Mouse (Mus musculus) CH12.LX (cell line): ENCODE measurements around the gene Tmem178. TPM values are rescaled to one million over a fixed set of nuclear protein-coding genes. Genes with fewer than 3 reads are reported as not detected.

Source experiments
- DNase-seq: peaks from one replicate; pipeline ENCODE4 v3.0.0-alpha.2; 2013; ENCODE audit errors: extremely low read depth
- H3K27ac ChIP-seq: 2 replicates; pipeline ENCODE4 v1.5.1; 2012; ENCODE audit warnings: low read depth, mild to moderate bottlenecking, control low read depth, moderate library complexity; ENCODE audit not compliant: insufficient read depth
- H3K27me3 ChIP-seq: replicated peaks from 2 replicates; pipeline ENCODE3; 2012; ENCODE audit warnings: inconsistent platforms
- H3K36me3 ChIP-seq, 2 experiments: replicated peaks in 1 of 2; 2 replicates each; pipeline versions ENCODE3 to v1.6.1; 2012; ENCODE audit warnings: inconsistent platforms in 1 of 2, low read length in 1 of 2, mild to moderate bottlenecking in 1 of 2, mixed read lengths in 1 of 2, moderate library complexity in 1 of 2; ENCODE audit not compliant: control insufficient read depth in 1 of 2, insufficient read depth in 1 of 2
- H3K4me1 ChIP-seq, 2 experiments: 2 replicates each; pipeline ENCODE4 v1.6.1; 2012; ENCODE audit warnings: inconsistent platforms in 1 of 2, moderate library complexity in 1 of 2; ENCODE audit not compliant: insufficient read depth in 2 of 2, control insufficient read depth in 1 of 2
- H3K4me2 ChIP-seq: 2 replicates; pipeline ENCODE4 v1.6.1; 2012; ENCODE audit warnings: low read depth, mild to moderate bottlenecking, control low read depth; ENCODE audit not compliant: poor library complexity, insufficient read depth, severe bottlenecking
- H3K4me3 ChIP-seq, 3 experiments: fragments of 150-350 bp in 1 of 3; sonication (generic) in 1 of 3; replicated peaks in 1 of 3; 2 replicates each; pipeline versions ENCODE3 to v1.5.1; 2011 to 2012; ENCODE audit warnings: low read depth in 2 of 3, low read length in 2 of 3, mild to moderate bottlenecking in 2 of 3, moderate library complexity in 2 of 3, control low read depth in 1 of 3, improper control_type of control experiment in 1 of 3, inconsistent platforms in 1 of 3, mixed read lengths in 1 of 3; ENCODE audit not compliant: poor library complexity in 1 of 3
- H3K79me2 ChIP-seq: replicated peaks from 2 replicates; pipeline ENCODE4 v1.6.1; 2012; ENCODE audit warnings: mild to moderate bottlenecking, moderate library complexity; ENCODE audit not compliant: control insufficient read depth, poor library complexity, insufficient read depth, severe bottlenecking; ENCODE audit errors: extremely low read depth
- H3K9ac ChIP-seq: 2 replicates; pipeline ENCODE4 v1.6.1; 2012; ENCODE audit warnings: low read depth, mild to moderate bottlenecking, control low read depth, moderate library complexity; ENCODE audit not compliant: insufficient read depth
- H3K9me3 ChIP-seq: replicated peaks from 2 replicates; pipeline ENCODE3; 2012; ENCODE audit warnings: low read length, inconsistent platforms, mixed read lengths
- CHD1 ChIP-seq: IDR thresholded peaks from 2 replicates; pipeline ENCODE4 v1.6.1; 2012; ENCODE audit warnings: low read depth, low read length, improper control_type of control experiment, inconsistent platforms
- CHD2 ChIP-seq: IDR thresholded peaks from 2 replicates; pipeline ENCODE4 v1.6.1; 2011; ENCODE audit warnings: low read length, improper control_type of control experiment
- E2F4 ChIP-seq: IDR thresholded peaks from 2 replicates; pipeline ENCODE4 v1.6.1; 2011; ENCODE audit warnings: low read depth, low read length, improper control_type of control experiment; ENCODE audit not compliant: insufficient replicate concordance
- ELF1 ChIP-seq: IDR thresholded peaks from 2 replicates; pipeline ENCODE4 v1.6.1; 2014; ENCODE audit warnings: low read depth, mild to moderate bottlenecking, inconsistent platforms, low read length, improper control_type of control experiment
- EP300 ChIP-seq: IDR thresholded peaks from 2 replicates; pipeline ENCODE4 v1.6.1; 2011; ENCODE audit warnings: low read length, improper control_type of control experiment
- ETS1 ChIP-seq: conservative IDR thresholded peaks from 2 replicates; pipeline ENCODE4 v1.6.1; 2012; ENCODE audit warnings: low read depth, mild to moderate bottlenecking, inconsistent platforms, low read length, improper control_type of control experiment, moderate library complexity
- HCFC1 ChIP-seq: IDR thresholded peaks from 2 replicates; pipeline ENCODE4 v1.6.1; 2012; ENCODE audit warnings: low read depth, mild to moderate bottlenecking, inconsistent platforms, low read length, improper control_type of control experiment
- IRF4 ChIP-seq: IDR thresholded peaks from 2 replicates; pipeline ENCODE4 v1.6.1; 2014; ENCODE audit warnings: low read depth, mild to moderate bottlenecking, inconsistent platforms, low read length, improper control_type of control experiment
- JUN ChIP-seq: IDR thresholded peaks from 2 replicates; pipeline ENCODE4 v1.6.1; 2011; ENCODE audit warnings: low read depth, mild to moderate bottlenecking, low read length, improper control_type of control experiment, moderate library complexity; ENCODE audit not compliant: insufficient read depth
- JUND ChIP-seq: conservative IDR thresholded peaks from 2 replicates; pipeline ENCODE4 v1.6.1; 2011; ENCODE audit warnings: low read depth, low read length, improper control_type of control experiment
- MAX ChIP-seq: IDR thresholded peaks from 2 replicates; pipeline ENCODE4 v1.6.1; 2011; ENCODE audit warnings: low read length, improper control_type of control experiment
- MAZ ChIP-seq: IDR thresholded peaks from 2 replicates; pipeline ENCODE4 v1.6.1; 2012; ENCODE audit warnings: low read depth, mild to moderate bottlenecking, inconsistent platforms, low read length, improper control_type of control experiment, moderate library complexity
- MEF2A ChIP-seq: IDR thresholded peaks from 2 replicates; pipeline ENCODE4 v1.6.1; 2014; ENCODE audit warnings: low read depth, mild to moderate bottlenecking, inconsistent platforms, low read length, improper control_type of control experiment, borderline replicate concordance
- MXI1 ChIP-seq: IDR thresholded peaks from 2 replicates; pipeline ENCODE4 v1.6.1; 2011; ENCODE audit warnings: mild to moderate bottlenecking, low read depth, low read length, improper control_type of control experiment
- MYC ChIP-seq: IDR thresholded peaks from 2 replicates; pipeline ENCODE4 v1.6.1; 2011; ENCODE audit warnings: low read depth, mild to moderate bottlenecking, improper control_type of control experiment, low read length
- NELFE ChIP-seq: IDR thresholded peaks from 2 replicates; pipeline ENCODE4 v1.6.1; 2011; ENCODE audit warnings: low read depth, low read length, improper control_type of control experiment
- NRF1 ChIP-seq: IDR thresholded peaks from 2 replicates; pipeline ENCODE4 v1.6.1; 2014; ENCODE audit warnings: low read depth, mild to moderate bottlenecking, inconsistent platforms, low read length, improper control_type of control experiment, moderate library complexity
- PAX5 ChIP-seq: IDR thresholded peaks from 2 replicates; pipeline ENCODE4 v1.6.1; 2012; ENCODE audit warnings: low read length, inconsistent platforms, mixed read lengths
- POLR2A ChIP-seq: IDR thresholded peaks from 2 replicates; pipeline ENCODE4 v1.6.1; 2011; ENCODE audit warnings: low read depth, mild to moderate bottlenecking, improper control_type of control experiment, low read length
- POLR2AphosphoS2 ChIP-seq: IDR thresholded peaks from 2 replicates; pipeline ENCODE4 v1.6.1; 2011; ENCODE audit warnings: low read depth, low read length, improper control_type of control experiment
- SMC3 ChIP-seq: IDR thresholded peaks from 2 replicates; pipeline ENCODE4 v1.6.1; 2011; ENCODE audit warnings: low read depth, low read length, improper control_type of control experiment
- TBP ChIP-seq: conservative IDR thresholded peaks from 2 replicates; pipeline ENCODE4 v1.6.1; 2011; ENCODE audit warnings: low read depth, low read length, improper control_type of control experiment
- USF1 ChIP-seq: IDR thresholded peaks from 2 replicates; pipeline ENCODE4 v1.6.1; 2014; ENCODE audit warnings: low read depth, mild to moderate bottlenecking, inconsistent platforms, low read length, improper control_type of control experiment
- ZC3H11A ChIP-seq: IDR thresholded peaks from 2 replicates; pipeline ENCODE4 v1.6.1; 2012; ENCODE audit warnings: low read depth, mild to moderate bottlenecking, inconsistent platforms, low read length, improper control_type of control experiment
- ZKSCAN1 ChIP-seq: IDR thresholded peaks from 2 replicates; pipeline ENCODE4 v1.6.1; 2012; ENCODE audit warnings: low read depth, inconsistent platforms, low read length, improper control_type of control experiment, borderline replicate concordance
- ZMIZ1 ChIP-seq: IDR thresholded peaks from 2 replicates; pipeline ENCODE4 v1.6.1; 2012; ENCODE audit warnings: low read depth, mild to moderate bottlenecking, inconsistent platforms, low read length, improper control_type of control experiment
- ZNF384 ChIP-seq: IDR thresholded peaks from 2 replicates; pipeline ENCODE4 v1.6.1; 2012; ENCODE audit warnings: low read depth, low read length, improper control_type of control experiment, inconsistent platforms
- dilution Hi-C: fragments of 300-500 bp; cut with MboI; formaldehyde crosslinking; loops from 2 replicates; pipeline ENCODE4 v1.14.3; 2020; ENCODE audit warnings: low sequenced_read_pairs; ENCODE audit not compliant: extremely low pct_unique_long_range_greater_than_20kb, extremely low pct_ligation_motif_present
- in situ Hi-C: fragments of 300-500 bp; cut with MboI; formaldehyde crosslinking; loops from 3 replicates; pipeline ENCODE4 v1.14.3; 2019; ENCODE audit warnings: low sequenced_read_pairs, low pct_ligation_motif_present, low pct_unique_long_range_greater_than_20kb, mixed read lengths
- polyA plus RNA-seq: library from polyadenylated mRNA; unstranded; fragments of >175 nt; gene quantifications from 2 replicates; pipeline ENCODE4 v1.2.1, GENCODE M21; 2012; ENCODE audit warnings: low read depth; ENCODE audit not compliant: insufficient read length
- total RNA-seq, 2 experiments: library from RNA; depleted of rRNA; stranded (reverse); fragments of 300-350 nt in 1 of 2; fragments of >200 nt in 1 of 2; gene quantifications; 2 replicates each; pipeline ENCODE4 v1.2.3; 2012 to 2014

Gene Tmem178
- not detected in 2 replicates for total RNA-seq (2012; rRNA removed)
- total RNA-seq (2014; rRNA removed) = not detected in 2 replicates
- not detected in 2 replicates for polyA plus RNA-seq

DNA sequence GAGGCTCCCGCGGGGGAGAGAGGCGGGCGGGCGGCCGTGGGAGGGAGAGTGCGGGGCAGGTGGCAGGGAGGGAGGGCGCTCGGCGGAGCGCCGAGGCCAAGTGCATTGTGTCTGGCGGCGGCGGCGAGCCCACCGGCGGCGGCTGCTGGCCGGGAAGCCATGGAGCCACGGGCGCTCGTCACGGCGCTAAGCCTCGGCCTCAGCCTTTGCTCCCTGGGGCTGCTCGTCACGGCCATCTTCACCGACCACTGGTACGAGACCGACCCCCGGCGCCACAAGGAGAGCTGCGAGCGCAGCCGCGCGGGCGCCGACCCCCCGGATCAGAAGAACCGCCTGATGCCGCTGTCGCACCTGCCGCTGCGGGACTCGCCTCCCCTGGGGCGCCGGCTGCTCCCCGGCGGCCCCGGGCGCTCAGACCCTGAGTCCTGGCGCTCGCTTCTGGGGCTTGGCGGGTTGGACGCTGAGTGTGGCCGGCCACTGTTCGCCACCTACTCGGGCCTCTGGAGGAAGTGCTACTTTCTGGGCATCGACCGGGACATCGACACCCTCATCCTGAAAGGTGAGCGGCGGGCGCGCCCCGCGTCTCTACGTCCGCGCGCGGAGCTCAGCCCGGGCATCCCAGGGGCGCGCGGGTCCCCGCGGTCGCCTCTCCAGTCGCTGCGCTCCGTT is at the start of gene Tmem178:
Tmem178 (plus strand) TSS at position 103 of the 669 bp plus-strand sequence.
- dilution Hi-C loops (no loop called here), in situ Hi-C loops (no loop called here)
- Histone ChIP-seq H3K27me3 (no peaks in the 10 kb centered on the region), H3K4me3 (no peak within 1 kb of the TSS), H3K9ac (no peak within 1 kb of the TSS), H3K9me3 (peaks cover 11% of the 10 kb centered on the region), H3K36me3 (no peaks in the 10 kb centered on the region), H3K4me2 (no peak within 1 kb of the TSS), H3K4me1 (no peaks in the 10 kb centered on the region), H3K79me2 (no peaks in the 10 kb centered on the region), H3K27ac (no peak within 1 kb of the TSS)
- DNase-seq = no peak
- TF ChIP-seq JUND = no peak
- no peak for TF ChIP-seq USF1
- no peak for TF ChIP-seq E2F4
- TF ChIP-seq CHD1 = no peak
- TF ChIP-seq IRF4 = no peak
- TF ChIP-seq NRF1 = no peak
- no peak for TF ChIP-seq MEF2A
- no peak for TF ChIP-seq TBP
- TF ChIP-seq POLR2A = no peak
- TF ChIP-seq HCFC1 = no peak
- no peak for TF ChIP-seq MAZ
- TF ChIP-seq ZC3H11A = no peak
- no peak for TF ChIP-seq ELF1
- TF ChIP-seq SMC3 = no peak
- TF ChIP-seq ZKSCAN1 = no peak
- no peak for TF ChIP-seq ETS1
- TF ChIP-seq ZMIZ1 = no peak

DNA sequence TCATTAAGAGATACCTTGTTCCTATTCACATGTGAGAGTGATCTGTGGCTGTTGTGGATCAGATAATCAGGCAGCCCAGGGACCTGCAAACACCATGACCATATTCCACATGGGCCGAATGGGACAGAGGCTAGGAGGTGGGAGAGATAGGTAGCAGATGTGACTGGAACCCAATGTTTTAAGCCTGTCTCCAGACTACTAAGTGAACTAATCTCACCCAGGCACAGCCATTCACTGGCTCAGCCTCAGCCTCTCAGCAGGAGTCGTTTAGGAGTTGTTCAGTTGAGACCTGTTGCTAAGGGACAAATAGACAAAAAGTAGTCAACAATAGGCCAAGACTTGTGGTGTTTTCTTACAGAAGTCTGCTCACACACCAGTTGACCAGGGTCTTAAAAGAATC is 48.0 kb upstream of the Tmem178 start:
- no peak overlapping the region for H3K9ac ChIP-seq
- H3K27ac ChIP-seq = no peak overlapping the region
- no peaks in the 10 kb centered on the region for H3K27me3 ChIP-seq
- no peaks in the 10 kb centered on the region for H3K4me1 ChIP-seq
- dilution Hi-C loops = no loop called here
- TF ChIP-seq NELFE (no peak), EP300 (no peak), CHD2 (no peak), MYC (no peak), MXI1 (no peak), POLR2AphosphoS2 (no peak), JUN (no peak), USF1 (no peak), ELF1 (no peak), PAX5 (no peak), MAX (no peak), ZNF384 (no peak)
- no peak for DNase-seq
- no peak overlapping the region for H3K4me3 ChIP-seq
- in situ Hi-C loops = no loop called here
- H3K4me2 ChIP-seq = no peak overlapping the region
- H3K79me2 ChIP-seq = no peaks in the 10 kb centered on the region
- H3K36me3 ChIP-seq = no peaks in the 10 kb centered on the region
- no peaks in the 10 kb centered on the region for H3K9me3 ChIP-seq
